Mouse (Mus musculus) testis, adult 2 months (tissue): Measurements from ENCODE around the gene Caln1.

ENCODE experiments used
- CTCF ChIP-seq: fragments of 200-500 bp; IDR thresholded peaks from 2 replicates; pipeline ENCODE4 v1.5.1; 2012; ENCODE audit warnings: low read depth, mild to moderate bottlenecking, inconsistent platforms, low read length, moderate library complexity; ENCODE audit not compliant: control insufficient read depth, insufficient read depth, insufficient replicate concordance
- POLR2A ChIP-seq: fragments of 200-500 bp; IDR thresholded peaks from 2 replicates; pipeline ENCODE4 v1.6.1; 2012; ENCODE audit warnings: low read depth, mild to moderate bottlenecking, inconsistent platforms, low read length, moderate library complexity; ENCODE audit not compliant: control insufficient read depth

DNA sequence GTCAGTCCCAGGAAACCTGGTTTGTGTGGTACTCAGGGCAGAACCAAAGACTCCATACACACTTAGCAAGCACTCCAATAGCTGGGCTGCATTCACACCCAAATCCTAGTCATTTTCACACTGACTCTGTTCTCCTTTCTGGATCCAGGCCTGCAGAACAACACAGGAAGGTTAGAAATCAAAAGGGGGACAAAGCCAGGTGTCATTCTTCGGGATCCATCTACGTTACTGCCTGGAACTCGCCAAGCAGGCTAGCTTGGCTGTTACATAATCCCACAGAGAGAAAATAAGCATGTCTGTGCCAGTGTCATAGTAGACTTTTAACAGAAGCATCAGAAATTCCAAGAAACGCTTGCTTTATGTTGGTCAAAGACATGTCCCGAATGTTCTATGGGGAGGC, 446.1 kb downstream of the Caln1 start:
- TF ChIP-seq POLR2A (no peak), CTCF (no peak)
